Mouse (Mus musculus) ES-E14 (cell line): Measurements from ENCODE around the gene Apoc1. TPM values are rescaled to one million over a fixed set of nuclear protein-coding genes. Genes with fewer than 3 reads are reported as not detected.

Experiments
- DNase-seq: peaks from one replicate; pipeline ENCODE4 v3.0.0-alpha.2; 2013; ENCODE audit warnings: low read depth, low spot score
- H3K27ac ChIP-seq: 2 replicates; pipeline ENCODE4 v1.5.1; 2012; ENCODE audit warnings: low read depth, mild to moderate bottlenecking, low read length, moderate library complexity, mixed read lengths; ENCODE audit not compliant: poor library complexity, insufficient read depth, severe bottlenecking
- H3K36me3 ChIP-seq: 2 replicates; pipeline ENCODE4 v1.6.1; 2012; ENCODE audit warnings: mild to moderate bottlenecking, low read length, moderate library complexity, mixed read lengths; ENCODE audit not compliant: control insufficient read depth, poor library complexity, insufficient read depth, severe bottlenecking
- H3K4me1 ChIP-seq, 2 experiments: fragments of 150-350 bp in 1 of 2; sonication (generic) in 1 of 2; 2 replicates each; pipeline ENCODE4 v1.6.1; 2012; ENCODE audit warnings: low read length in 2 of 2, mild to moderate bottlenecking in 1 of 2, mixed read lengths in 1 of 2; ENCODE audit not compliant: control insufficient read depth in 2 of 2, insufficient read depth in 2 of 2, poor library complexity in 1 of 2
- H3K4me3 ChIP-seq, 2 experiments: fragments of 150-350 bp in 1 of 2; sonication (generic) in 1 of 2; 2 replicates each; pipeline ENCODE4 v1.5.1; 2012; ENCODE audit warnings: low read length in 2 of 2, low read depth in 1 of 2, mild to moderate bottlenecking in 1 of 2, mixed read lengths in 1 of 2; ENCODE audit not compliant: insufficient read depth in 1 of 2, poor library complexity in 1 of 2, severe bottlenecking in 1 of 2
- H3K9ac ChIP-seq: 2 replicates; pipeline ENCODE4 v1.6.1; 2012; ENCODE audit warnings: low read depth, mild to moderate bottlenecking, low read length, mixed read lengths; ENCODE audit not compliant: poor library complexity, insufficient read depth, severe bottlenecking
- H3K9me3 ChIP-seq: fragments of 150-350 bp; sonication (generic); 2 replicates; pipeline ENCODE4 v1.6.1; 2012; ENCODE audit warnings: low read depth, mild to moderate bottlenecking, low read length; ENCODE audit not compliant: control insufficient read depth, insufficient read depth
- CHD2 ChIP-seq: IDR thresholded peaks from 2 replicates; pipeline ENCODE4 v1.6.1; 2014; ENCODE audit warnings: mild to moderate bottlenecking, low read depth, low read length, inconsistent platforms
- HCFC1 ChIP-seq: IDR thresholded peaks from 2 replicates; pipeline ENCODE4 v1.6.1; 2012; ENCODE audit warnings: low read length, inconsistent platforms, borderline replicate concordance; ENCODE audit not compliant: insufficient read depth
- MAFK ChIP-seq: IDR thresholded peaks from 2 replicates; pipeline ENCODE4 v1.6.1; 2014; ENCODE audit warnings: mild to moderate bottlenecking, low read depth, low read length, inconsistent platforms; ENCODE audit not compliant: insufficient read depth
- ZC3H11A ChIP-seq: IDR thresholded peaks from 2 replicates; pipeline ENCODE4 v1.6.1; 2012; ENCODE audit warnings: low read depth, mild to moderate bottlenecking, inconsistent platforms, low read length, borderline replicate concordance
- ZNF384 ChIP-seq: IDR thresholded peaks from 2 replicates; pipeline ENCODE4 v1.6.1; 2012; ENCODE audit warnings: low read depth, low read length, inconsistent platforms
- in situ Hi-C, 2 experiments: fragments of 600-800 bp; cut with MboI; formaldehyde crosslinking; loops; one replicate each; pipeline ENCODE4 v1.15.1; 2025; ENCODE audit warnings: low sequenced_read_pairs in 2 of 2, inconsistent platforms in 1 of 2; ENCODE audit not compliant: unreplicated experiment in 2 of 2
- total RNA-seq: library from RNA; depleted of rRNA; stranded (reverse); fragments of 300-350 nt; gene quantifications from 2 replicates; pipeline ENCODE4 v1.2.3, GENCODE M21; 2012

The Apoc1 gene
- total RNA-seq, 1 experiment = 72.3 TPM

- Histone ChIP-seq H3K9ac (no peak overlapping the region), H3K4me1 (peaks cover 0 to 20% of the 10 kb centered on the region in 2 experiments; a peak in 3 of 4 replicates), H3K4me3 (no peak overlapping the region), H3K27ac (no peak overlapping the region), H3K9me3 (no peaks in the 10 kb centered on the region), H3K36me3 (no peaks in the 10 kb centered on the region)
- DNase-seq = no peak
- in situ Hi-C loops = no loop called here
- TF ChIP-seq ZNF384 (no peak), MAFK (no peak), CHD2 (no peak), HCFC1 (no peak), ZC3H11A (no peak)
Observed at GRCm38 (mm10) chr7:19680702-19681101, 11.8 kb downstream of the Apoc1 start.

- Histone ChIP-seq H3K9me3 (no peaks in the 10 kb centered on the region), H3K36me3 (no peaks in the 10 kb centered on the region), H3K4me1 (peaks cover 0 to 13% of the 10 kb centered on the region in 2 experiments; a peak in 3 of 4 replicates), H3K4me3 (no peak overlapping the region), H3K27ac (no peak overlapping the region), H3K9ac (no peak overlapping the region)
- no peak for DNase-seq
- TF ChIP-seq MAFK = no peak
- TF ChIP-seq ZC3H11A = no peak
- no peak for TF ChIP-seq ZNF384
- TF ChIP-seq HCFC1 = no peak
- in situ Hi-C loops = no loop called here
Observed at GRCm38 (mm10) chr7:19678901-19679300, 13.6 kb downstream of the Apoc1 start.

- Histone ChIP-seq H3K9me3 (no peaks in the 10 kb centered on the region), H3K4me3 (no peak within 1 kb of the TSS), H3K36me3 (no peaks in the 10 kb centered on the region), H3K9ac (no peak within 1 kb of the TSS), H3K27ac (no peak within 1 kb of the TSS), H3K4me1 (peaks cover 0 to 17% of the 10 kb centered on the region in 2 experiments; a peak in 3 of 4 replicates)
- TF ChIP-seq ZC3H11A (no peak), ZNF384 (no peak), HCFC1 (no peak), MAFK (no peak), CHD2 (no peak)
- DNase-seq = no peak
- in situ Hi-C loops = no loop called here
Observed at GRCm38 (mm10) chr7:19677872-19678271, 14.6 kb downstream of the Apoc1 start, which contains the start of gene Apoc2. Gene Apoc2, minus strand, starts transcription at chr7:19677941.

GRCm38 (mm10) chr7:19676662-19677061, 15.8 kb downstream of the Apoc1 start:
- Histone ChIP-seq H3K4me1 (peaks cover 0 to 15% of the 10 kb centered on the region in 2 experiments; a peak in 2 of 4 replicates), H3K9ac (no peak overlapping the region), H3K4me3 (no peak overlapping the region), H3K36me3 (no peaks in the 10 kb centered on the region), H3K9me3 (no peaks in the 10 kb centered on the region), H3K27ac (no peak overlapping the region)
- no peak for TF ChIP-seq HCFC1
- TF ChIP-seq CHD2 = no peak
- in situ Hi-C loops = no loop called here
- DNase-seq = no peak

GRCm38 (mm10) chr7:19675824-19676223, 16.6 kb downstream of the Apoc1 start:
- no peak for DNase-seq
- in situ Hi-C loops = no loop called here
- Histone ChIP-seq H3K36me3 (no peaks in the 10 kb centered on the region), H3K4me3 (no peak overlapping the region), H3K9ac (no peak overlapping the region), H3K9me3 (no peaks in the 10 kb centered on the region), H3K4me1 (peaks cover 0 to 10% of the 10 kb centered on the region in 2 experiments; a peak in 2 of 4 replicates), H3K27ac (no peak overlapping the region)
- no peak for TF ChIP-seq MAFK
- no peak for TF ChIP-seq HCFC1
- TF ChIP-seq ZC3H11A = no peak
- no peak for TF ChIP-seq ZNF384
- no peak for TF ChIP-seq CHD2
